Mouse (Mus musculus): Measurements from ENCODE around the gene Stxbp6. TPM values are rescaled to one million over a fixed set of nuclear protein-coding genes. Genes with fewer than 3 reads are reported as not detected.

The Stxbp6 gene
- total and polyA plus RNA-seq, 3 experiments, result not detected

DNA sequence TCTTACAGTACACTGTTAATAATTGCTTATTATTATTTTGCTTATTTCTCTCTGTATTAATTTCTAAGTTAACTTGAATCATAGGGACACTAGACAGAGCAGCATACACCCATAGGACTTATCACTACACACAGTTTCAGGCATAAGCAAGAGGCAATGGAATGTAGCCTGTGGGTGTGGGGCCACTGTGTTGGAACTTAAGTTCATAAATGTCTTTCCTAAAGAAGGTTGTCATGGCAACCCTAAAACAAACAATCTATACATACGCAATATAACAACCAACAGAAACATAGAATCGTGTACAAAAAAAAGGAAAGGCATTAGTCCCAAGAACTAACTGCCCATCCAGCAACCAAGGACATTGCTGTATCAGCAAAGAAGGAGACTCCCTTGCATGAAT lies 67.9 kb downstream of the Stxbp6 start:
- H3K27me3 ChIP-seq (replicated peaks), result no peaks in the 10 kb centered on the region
- H3K9ac ChIP-seq (ENCODE audit: insufficient read depth, low read depth), result no peak overlapping the region
- dilution Hi-C loops (cut with MboI; ENCODE audit: extremely low pct_ligation_motif_present, extremely low pct_unique_long_range_greater_than_20kb, low sequenced_read_pairs) (no loop called here), in situ Hi-C loops (cut with MboI; ENCODE audit: low pct_ligation_motif_present, low pct_unique_long_range_greater_than_20kb, low sequenced_read_pairs) (no loop called here)
- H3K27ac ChIP-seq (ENCODE audit: insufficient read depth, low read depth), result no peak overlapping the region
- no peaks in the 10 kb centered on the region for H3K79me2 ChIP-seq (replicated peaks; ENCODE audit: control insufficient read depth, extremely low read depth, insufficient read depth, poor library complexity, severe bottlenecking)
- H3K9me3 ChIP-seq (replicated peaks; ENCODE audit: low read length), result peaks cover 44% of the 10 kb centered on the region
- no peak overlapping the region for H3K4me2 ChIP-seq (ENCODE audit: insufficient read depth, low read depth, poor library complexity, severe bottlenecking)
- no peak for DNase-seq (ENCODE audit: extremely low read depth)
- no peak for TF ChIP-seq MXI1 (IDR thresholded peaks at IDR 0.05; ENCODE audit: low read depth, low read length)
- TF ChIP-seq NELFE (IDR thresholded peaks at IDR 0.05; ENCODE audit: low read depth, low read length), result no peak
- no peak for TF ChIP-seq KAT2A (IDR thresholded peaks at IDR 0.05; ENCODE audit: insufficient replicate concordance, low read length)
- TF ChIP-seq RAD21 (IDR thresholded peaks at IDR 0.05; ENCODE audit: low read depth, low read length), result no peak
- no peak for TF ChIP-seq EP300 (IDR thresholded peaks at IDR 0.05; ENCODE audit: low read length)
- no peak for TF ChIP-seq MAX (IDR thresholded peaks at IDR 0.05; ENCODE audit: low read length)
- TF ChIP-seq JUN (IDR thresholded peaks at IDR 0.05; ENCODE audit: insufficient read depth, low read depth, low read length), result no peak
- TF ChIP-seq JUND (conservative IDR thresholded peaks at IDR 0.05; ENCODE audit: low read depth, low read length), result no peak
- TF ChIP-seq SIN3A (IDR thresholded peaks at IDR 0.05; ENCODE audit: low read length), result no peak
- no peak for TF ChIP-seq ETS1 (conservative IDR thresholded peaks at IDR 0.05; ENCODE audit: low read depth, low read length)
- TF ChIP-seq CTCF (conservative IDR thresholded peaks at IDR 0.05 in 1 of 2, IDR thresholded peaks at IDR 0.05 in 1 of 2; ENCODE audit: low read depth in 2 of 2, low read length in 2 of 2), result no peak
- no peak for TF ChIP-seq TCF12 (IDR thresholded peaks at IDR 0.05; ENCODE audit: low read depth, low read length)
- TF ChIP-seq MYC (IDR thresholded peaks at IDR 0.05; ENCODE audit: low read depth, low read length), result no peak
- no peak for TF ChIP-seq RCOR1 (conservative IDR thresholded peaks at IDR 0.05; ENCODE audit: low read depth, low read length)
- no peak for TF ChIP-seq MEF2A (IDR thresholded peaks at IDR 0.05; ENCODE audit: borderline replicate concordance, low read depth, low read length)
- TF ChIP-seq ZNF384 (IDR thresholded peaks at IDR 0.05; ENCODE audit: low read depth, low read length), result no peak
- TF ChIP-seq ZKSCAN1 (IDR thresholded peaks at IDR 0.05; ENCODE audit: borderline replicate concordance, low read depth, low read length), result no peak
- no peaks in the 10 kb centered on the region for H3K36me3 ChIP-seq (replicated peaks in 1 of 2; ENCODE audit: control insufficient read depth in 1 of 2, insufficient read depth in 1 of 2, low read length in 1 of 2)
- no peaks in the 10 kb centered on the region for H3K4me1 ChIP-seq (ENCODE audit: control insufficient read depth in 1 of 2, insufficient read depth in 2 of 2)
- no peak overlapping the region for H3K4me3 ChIP-seq (replicated peaks in 1 of 3; ENCODE audit: low read depth in 2 of 3, low read length in 2 of 3, poor library complexity in 1 of 3)

- no peak for DNase-seq (ENCODE audit: extremely low read depth)
- no peak overlapping the region for H3K27ac ChIP-seq (ENCODE audit: insufficient read depth, low read depth)
- no peak overlapping the region for H3K9ac ChIP-seq (ENCODE audit: insufficient read depth, low read depth)
- in situ Hi-C loops (cut with MboI; ENCODE audit: low pct_ligation_motif_present, low pct_unique_long_range_greater_than_20kb, low sequenced_read_pairs), result no loop called here
- no peaks in the 10 kb centered on the region for H3K79me2 ChIP-seq (replicated peaks; ENCODE audit: control insufficient read depth, extremely low read depth, insufficient read depth, poor library complexity, severe bottlenecking)
- no peaks in the 10 kb centered on the region for H3K4me1 ChIP-seq (ENCODE audit: control insufficient read depth in 1 of 2, insufficient read depth in 2 of 2)
- H3K36me3 ChIP-seq (replicated peaks in 1 of 2; ENCODE audit: control insufficient read depth in 1 of 2, insufficient read depth in 1 of 2, low read length in 1 of 2), result no peaks in the 10 kb centered on the region
- no peak overlapping the region for H3K4me3 ChIP-seq (replicated peaks in 1 of 3; ENCODE audit: low read depth in 2 of 3, low read length in 2 of 3, poor library complexity in 1 of 3)
- no peak for TF ChIP-seq MAX (IDR thresholded peaks at IDR 0.05; ENCODE audit: low read length)
- H3K27me3 ChIP-seq (replicated peaks), result no peaks in the 10 kb centered on the region
- dilution Hi-C loops (cut with MboI; ENCODE audit: extremely low pct_ligation_motif_present, extremely low pct_unique_long_range_greater_than_20kb, low sequenced_read_pairs), result no loop called here
- no peak overlapping the region for H3K4me2 ChIP-seq (ENCODE audit: insufficient read depth, low read depth, poor library complexity, severe bottlenecking)
- peaks cover 44% of the 10 kb centered on the region for H3K9me3 ChIP-seq (replicated peaks; ENCODE audit: low read length)
Observed at GRCm38 (mm10) chr12:45006049-45006448, 68.5 kb downstream of the Stxbp6 start.

All from CH12.LX (cell line).